Mouse (Mus musculus) hindbrain, postnatal 0 days (tissue): ENCODE measurements around the gene Gm20388. TPM values are rescaled to one million over a fixed set of nuclear protein-coding genes. Genes with fewer than 3 reads are reported as not detected.
A peak's percentile ranks its signal among the peaks of the same experiment; 100 is the strongest.
"Not testable (repeated sequence)": the region's sequence is repeated elsewhere in the genome, so short reads cannot be mapped to it uniquely, and the experiment has no call there.

ENCODE experiments used
- ATAC-seq: fragments of 200-750 bp; cut with Nextera tagmentation; 2 replicates; pipeline ENCODE4 v1.8.0; 2017; ENCODE audit warnings: mild to moderate bottlenecking, moderate TSS enrichment, moderate library complexity
- DNase-seq: peaks from one replicate; pipeline ENCODE4 v3.0.0-alpha.2; 2015; ENCODE audit warnings: low spot score
- H3K27ac ChIP-seq: fragments of 300-500 bp; sonication (generic); 2 replicates; pipeline ENCODE4 v1.5.1; 2014; ENCODE audit warnings: mild to moderate bottlenecking
- H3K27me3 ChIP-seq: fragments of 300-500 bp; sonication (generic); 2 replicates; pipeline ENCODE4 v1.6.1; 2014; ENCODE audit warnings: low read length, mixed read lengths; ENCODE audit not compliant: insufficient read depth
- H3K36me3 ChIP-seq: fragments of 300-500 bp; sonication (generic); 2 replicates; pipeline ENCODE4 v1.6.1; 2014; ENCODE audit warnings: low read length, mixed read lengths; ENCODE audit not compliant: insufficient read depth
- H3K4me1 ChIP-seq: fragments of 300-500 bp; sonication (generic); 2 replicates; pipeline ENCODE4 v1.6.1; 2014; ENCODE audit warnings: antibody characterized with exemption, low read length, mixed read lengths; ENCODE audit not compliant: insufficient read depth
- H3K4me2 ChIP-seq: fragments of 300-500 bp; sonication (generic); 2 replicates; pipeline ENCODE4 v1.6.1; 2014; ENCODE audit warnings: low read depth, mild to moderate bottlenecking, low read length, moderate library complexity, mixed read lengths
- H3K4me3 ChIP-seq: fragments of 300-500 bp; sonication (generic); 2 replicates; pipeline ENCODE4 v1.5.1; 2014; ENCODE audit warnings: low read length
- H3K9ac ChIP-seq: fragments of 300-500 bp; sonication (generic); replicated peaks from 2 replicates; pipeline ENCODE4 v1.6.1; 2014; ENCODE audit warnings: mild to moderate bottlenecking, low read length, moderate library complexity, mixed read lengths
- H3K9me3 ChIP-seq: fragments of 300-500 bp; sonication (generic); 2 replicates; pipeline ENCODE4 v1.6.1; 2016; ENCODE audit warnings: low read length, mixed read lengths
- CTCF ChIP-seq: IDR thresholded peaks from 2 replicates; pipeline ENCODE4 v1.5.1; 2016; ENCODE audit warnings: antibody characterized with exemption, control low read depth, low read depth
- WGBS: fragments of 180-500 bp; shearing (Covaris S2); extraction: QIAGEN DNeasy Blood & Tissue Kit; methylation state at CpG from one replicate; pipeline ENCODE4 v1.1.7; 2014; 5-methylcytosine and 5-hydroxymethylcytosine counted together
- polyA plus RNA-seq: library from polyadenylated mRNA; unstranded; fragments of >200 nt; fragmentation: Nextera tagmentation; extraction: Ambion mirVana; gene quantifications from 2 replicates; pipeline ENCODE4 v1.2.1, GENCODE M21; 2015
- total RNA-seq: library from RNA; depleted of rRNA; stranded (reverse); fragments of >200 nt; gene quantifications from 2 replicates; pipeline ENCODE4 v1.2.3, GENCODE M21; 2014

Gene Gm20388
- total and polyA plus RNA-seq, 2 experiments from 2014 or later = 71.3 TPM; not detected in 1

DNA sequence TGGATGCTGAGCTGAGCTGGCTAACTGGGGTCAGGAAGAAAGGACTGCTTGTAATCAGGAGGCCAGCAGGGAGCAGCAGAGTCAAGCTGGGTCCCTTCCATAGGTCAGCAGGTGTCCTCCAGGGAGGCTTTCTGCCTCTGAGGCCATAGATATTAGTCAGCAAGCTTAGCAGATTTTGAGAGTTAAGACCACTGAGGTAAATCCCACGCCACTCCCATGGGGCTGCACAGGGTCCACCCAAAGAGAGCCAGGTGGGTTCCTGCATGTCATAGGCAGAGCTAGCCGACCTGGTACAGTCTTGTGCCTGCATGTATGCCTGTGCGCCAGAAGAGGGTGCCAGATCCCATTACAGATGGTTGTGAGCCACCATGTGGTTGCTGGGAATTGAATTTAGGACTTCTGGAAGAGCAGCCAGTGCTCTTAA, 416.5 kb downstream of the Gm20388 start:
- no peak overlapping the region for H3K4me3 ChIP-seq
- DNase-seq = no peak
- no peak for ATAC-seq
- no peak overlapping the region for H3K9ac ChIP-seq
- no peaks in the 10 kb centered on the region for H3K9me3 ChIP-seq
- WGBS = 48% methylated on average over 3 of the region's 3 CpGs
- H3K4me2 ChIP-seq = no peak overlapping the region
- TF ChIP-seq CTCF = peak; percentile 55
- H3K36me3 ChIP-seq = no peaks in the 10 kb centered on the region
- 0 out of 2 replicates have a peak overlapping the region, but pooled peaks have one; percentile 15 for H3K27ac ChIP-seq
- no peaks in the 10 kb centered on the region for H3K27me3 ChIP-seq
- H3K4me1 ChIP-seq = peaks cover 32% of the 10 kb centered on the region

DNA sequence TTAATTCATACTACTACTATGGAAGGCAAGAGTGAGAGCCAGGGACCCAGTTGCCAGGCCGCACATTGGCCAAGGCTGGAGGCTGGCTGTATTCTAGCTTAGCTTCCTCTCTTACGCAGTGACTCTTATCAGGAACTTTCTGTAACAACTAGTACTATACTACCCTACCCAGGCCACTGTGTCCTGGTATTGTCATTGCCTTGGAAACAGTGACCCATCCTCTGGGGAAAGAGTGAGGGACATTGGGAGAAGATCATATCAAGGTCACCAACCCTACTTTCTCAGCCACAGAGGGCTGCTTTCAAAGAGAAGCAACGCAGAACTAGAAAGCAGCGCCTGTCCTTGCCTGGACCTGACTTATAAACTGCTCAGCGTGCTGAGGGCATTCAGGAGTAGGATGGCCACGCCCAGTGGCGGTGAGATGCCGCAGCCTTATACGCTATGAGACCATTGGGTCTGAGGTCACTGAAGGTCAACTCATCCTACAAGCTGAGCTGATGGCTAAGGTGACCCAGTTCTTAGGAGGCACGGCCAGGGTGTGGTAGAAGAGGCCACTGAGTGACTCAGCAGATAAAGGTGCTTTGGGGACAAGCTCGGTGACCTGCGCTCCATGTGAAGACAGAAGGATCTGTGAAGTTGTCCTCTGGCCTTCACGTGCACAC, 417.9 kb downstream of the Gm20388 start:
- ATAC-seq = no peak
- Histone ChIP-seq H3K4me3 (no peak overlapping the region), H3K4me2 (no peak overlapping the region), H3K9me3 (no peaks in the 10 kb centered on the region), H3K4me1 (peaks cover 24% of the 10 kb centered on the region; the same call in 1 of the 2 replicates), H3K9ac (no peak overlapping the region), H3K27me3 (no peaks in the 10 kb centered on the region), H3K27ac (no peak overlapping the region), H3K36me3 (no peaks in the 10 kb centered on the region)
- no peak for TF ChIP-seq CTCF
- no peak for DNase-seq
- 91% methylated on average over 13 of the region's 13 CpGs for WGBS

DNA sequence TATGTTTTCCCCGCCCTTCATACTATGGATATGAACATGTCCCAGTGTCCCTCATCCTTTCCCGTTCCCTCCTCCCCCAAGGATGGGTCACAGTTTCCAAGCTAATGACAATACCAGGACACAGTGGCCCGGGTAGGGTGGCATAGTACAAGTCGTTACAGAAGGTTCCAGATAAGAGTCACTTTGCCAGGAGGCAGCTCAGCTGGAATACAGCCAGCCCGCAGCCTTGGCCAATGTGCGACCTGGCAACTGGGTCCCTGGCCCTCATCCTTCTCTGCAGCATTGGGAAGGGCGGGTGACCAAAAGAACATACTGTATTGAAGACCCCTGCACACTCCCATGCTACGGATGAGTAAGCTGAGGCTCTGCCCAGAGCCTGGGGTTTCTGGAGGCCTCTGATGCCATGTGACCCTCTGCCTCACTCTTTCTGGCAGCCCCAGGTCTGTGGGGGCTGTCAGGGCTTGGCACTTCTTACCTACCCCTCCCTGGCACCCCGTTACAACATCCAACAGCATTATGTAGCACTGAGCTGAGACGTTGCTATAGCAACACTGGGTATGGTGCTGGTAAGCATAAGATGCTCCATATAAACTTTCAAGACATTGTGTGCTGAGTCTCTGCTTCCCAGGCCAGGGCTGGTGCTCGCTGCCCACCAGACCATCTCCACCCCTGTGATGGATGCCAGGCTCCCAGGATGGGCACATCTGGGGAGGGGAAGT, 418.5 kb downstream of the Gm20388 start:
- ATAC-seq (peak; percentile 34; the same call in 1 of the 2 replicates), DNase-seq (peak; percentile 64)
- Histone ChIP-seq H3K27ac (no peak overlapping the region), H3K36me3 (no peaks in the 10 kb centered on the region), H3K4me3 (no peak overlapping the region), H3K4me1 (peaks cover 20% of the 10 kb centered on the region; the same call in 1 of the 2 replicates), H3K9me3 (no peaks in the 10 kb centered on the region), H3K4me2 (no peak overlapping the region), H3K27me3 (no peaks in the 10 kb centered on the region), H3K9ac (no peak overlapping the region)
- 65% methylated on average over 11 of the region's 11 CpGs for WGBS
- no peak for TF ChIP-seq CTCF

DNA sequence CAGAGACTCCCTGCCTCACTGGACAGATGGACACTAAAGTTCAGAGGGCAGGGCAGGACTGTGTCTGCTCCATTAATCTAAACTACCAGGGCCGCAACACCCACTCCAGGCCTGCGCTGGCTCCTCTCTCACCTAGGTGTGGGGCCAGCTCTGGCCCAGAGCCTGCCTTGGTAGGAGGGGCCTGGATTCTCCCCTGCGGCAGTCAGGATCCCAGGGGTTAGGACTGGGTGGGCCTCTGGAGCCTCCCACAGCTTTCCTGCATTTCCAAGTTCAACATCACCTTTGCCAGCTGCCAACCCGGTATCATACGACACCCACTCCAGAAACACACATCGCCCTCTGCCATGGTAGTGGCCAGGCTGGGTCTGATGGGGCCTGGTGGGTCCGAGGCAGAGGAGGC, 420.4 kb downstream of the Gm20388 start:
- 89% methylated on average over 7 of the region's 7 CpGs for WGBS
- no peak for TF ChIP-seq CTCF
- Histone ChIP-seq H3K9ac (no peak overlapping the region), H3K9me3 (no peaks in the 10 kb centered on the region), H3K4me1 (peaks cover 27% of the 10 kb centered on the region), H3K36me3 (no peaks in the 10 kb centered on the region), H3K4me2 (no peak overlapping the region), H3K4me3 (no peak overlapping the region), H3K27me3 (no peaks in the 10 kb centered on the region), H3K27ac (no peak overlapping the region)
- no peak for DNase-seq
- no peak for ATAC-seq

DNA sequence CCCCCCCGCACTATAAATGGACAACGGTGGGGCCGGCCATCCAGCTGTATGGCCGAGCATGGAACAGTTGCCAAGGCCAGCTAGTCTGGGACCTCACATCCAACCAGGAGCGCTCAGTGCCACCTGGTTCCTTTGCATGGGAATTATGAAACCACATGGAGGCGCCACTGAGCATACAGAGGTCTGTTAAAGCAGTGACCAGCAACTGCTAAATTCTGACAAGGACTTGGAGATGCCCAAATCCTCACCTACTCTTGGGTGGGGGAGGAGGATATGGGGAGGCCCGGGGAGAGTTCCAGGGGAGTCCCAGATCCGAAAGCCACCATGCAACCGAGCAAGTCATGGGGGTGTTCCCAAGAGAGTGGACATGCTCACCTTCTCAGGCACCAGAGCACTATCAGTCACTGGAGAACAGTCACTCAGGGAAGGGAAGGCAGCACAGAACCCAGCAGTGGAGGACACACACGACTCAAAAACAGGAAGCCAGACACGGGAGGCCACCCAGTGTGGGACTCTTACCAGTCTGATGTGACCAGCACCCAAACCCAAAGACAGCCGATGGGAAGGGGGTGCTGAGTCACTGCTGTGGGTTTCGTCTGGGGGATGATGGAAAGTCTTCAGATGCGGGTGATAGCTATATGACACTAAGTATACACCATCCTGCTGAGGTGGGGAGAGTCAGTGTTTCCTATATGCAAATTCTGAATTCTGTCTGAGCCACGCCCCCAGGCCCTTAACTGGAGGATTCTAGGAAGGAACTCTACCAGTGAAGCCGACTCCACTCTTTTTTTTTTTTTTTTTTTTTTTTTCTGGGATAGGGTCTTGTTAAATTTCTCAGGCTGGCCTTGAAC, 422.0 kb downstream of the Gm20388 start:
- H3K36me3 ChIP-seq = no peaks in the 10 kb centered on the region
- no peaks in the 10 kb centered on the region for H3K27me3 ChIP-seq
- peaks cover 29% of the 10 kb centered on the region for H3K4me1 ChIP-seq
- peak; percentile 67 for TF ChIP-seq CTCF
- DNase-seq = peak; percentile 69
- no peak for ATAC-seq
- 72% methylated on average over 16 of the region's 16 CpGs for WGBS
- no peak overlapping the region for H3K27ac ChIP-seq
- H3K9ac ChIP-seq = no peak overlapping the region
- no peak overlapping the region for H3K4me2 ChIP-seq
- no peak overlapping the region for H3K4me3 ChIP-seq
- no peaks in the 10 kb centered on the region for H3K9me3 ChIP-seq

DNA sequence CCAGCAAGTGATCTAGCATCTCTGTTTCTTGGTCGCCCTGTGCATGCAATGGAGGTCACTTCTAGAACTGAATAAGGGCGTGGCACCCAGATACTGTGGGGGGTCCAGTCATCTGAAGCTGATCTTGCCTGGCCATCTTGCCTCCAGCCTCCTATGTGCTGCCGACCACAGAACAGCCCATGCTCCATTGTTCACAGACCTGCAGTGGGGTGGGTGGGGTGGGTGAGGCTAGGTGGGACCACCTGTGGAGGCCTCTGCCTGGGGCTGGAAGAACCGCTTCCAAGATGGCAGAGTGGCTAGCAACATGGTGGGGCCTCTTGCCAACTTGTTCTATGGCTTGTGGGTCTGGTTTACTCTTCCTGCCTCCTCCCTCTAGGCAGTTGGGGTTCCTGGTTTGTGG, 423.0 kb downstream of the Gm20388 start:
- Histone ChIP-seq H3K9ac (no peak overlapping the region), H3K4me1 (peaks cover 29% of the 10 kb centered on the region), H3K27me3 (no peaks in the 10 kb centered on the region), H3K9me3 (no peaks in the 10 kb centered on the region), H3K27ac (no peak overlapping the region), H3K36me3 (no peaks in the 10 kb centered on the region), H3K4me3 (no peak overlapping the region), H3K4me2 (no peak overlapping the region)
- no peak for TF ChIP-seq CTCF
- ATAC-seq (no peak), DNase-seq (no peak)
- 97% methylated on average over 4 of the region's 4 CpGs for WGBS

DNA sequence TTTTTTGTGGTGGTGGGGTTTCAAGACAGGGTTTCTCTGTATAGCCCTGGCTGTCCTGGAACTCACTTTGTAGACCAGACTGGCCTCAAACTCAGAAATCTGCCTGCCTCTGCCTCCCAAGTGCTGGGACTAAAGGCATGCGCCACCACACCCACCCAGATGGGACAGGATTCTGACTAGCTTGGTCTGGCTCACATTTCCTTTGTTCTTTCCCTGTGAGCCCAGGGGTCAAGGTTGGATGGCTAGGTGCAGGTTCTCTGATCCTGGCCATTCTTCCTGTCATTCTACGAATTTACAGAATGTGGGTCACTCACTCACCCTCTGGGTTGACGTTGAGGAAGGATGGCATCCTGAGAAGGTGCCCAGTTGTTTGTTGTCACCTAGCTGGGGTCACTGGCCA, 423.6 kb downstream of the Gm20388 start:
- 72% methylated on average over 3 of the region's 3 CpGs for WGBS
- not testable (repeated sequence) for H3K9ac ChIP-seq, H3K36me3 ChIP-seq, ATAC-seq, H3K9me3 ChIP-seq, H3K4me3 ChIP-seq, DNase-seq, H3K27me3 ChIP-seq, H3K4me2 ChIP-seq
- H3K27ac ChIP-seq = 0 out of 2 replicates have a peak overlapping the region, but pooled peaks have one; percentile 63
- peaks cover 24% of the 10 kb centered on the region for H3K4me1 ChIP-seq
